Mouse (Mus musculus): ENCODE results near the gene Best1. TPM values are rescaled to one million over a fixed set of nuclear protein-coding genes. Genes with fewer than 3 reads are reported as not detected.

Gene Best1
- polyA plus RNA-seq, 1 experiment from 2014 or later: 1.1 TPM

GRCm38 (mm10) chr19:9952390-9952789, 49.0 kb downstream of the Best1 start:
- Histone ChIP-seq H3K27ac (no peak overlapping the region), H3K36me3 (no peaks in the 10 kb centered on the region), H3K4me1 (peaks cover 22% of the 10 kb centered on the region), H3K9me3 (no peaks in the 10 kb centered on the region), H3K27me3 (no peaks in the 10 kb centered on the region), H3K4me2 (no peak overlapping the region), H3K9ac (no peak overlapping the region), H3K4me3 (no peak overlapping the region)
- 59% methylated on average over 3 of the region's 3 CpGs for WGBS
- ATAC-seq (ENCODE audit: borderline replicate concordance, extremely low read depth, low FRiP score, low TSS enrichment): no peak

GRCm38 (mm10) chr19:9946986-9947385, 54.4 kb downstream of the Best1 start:
- ATAC-seq (ENCODE audit: borderline replicate concordance, extremely low read depth, low FRiP score, low TSS enrichment): no peak
- Histone ChIP-seq H3K4me2 (no peak overlapping the region), H3K27ac (no peak overlapping the region), H3K36me3 (no peaks in the 10 kb centered on the region), H3K9ac (no peak overlapping the region), H3K27me3 (no peaks in the 10 kb centered on the region), H3K4me3 (no peak overlapping the region), H3K4me1 (peaks cover 10% of the 10 kb centered on the region), H3K9me3 (no peaks in the 10 kb centered on the region)
- WGBS: 64% methylated on average over 3 of the region's 3 CpGs

- Histone ChIP-seq H3K4me1 (peaks cover 17% of the 10 kb centered on the region), H3K27ac (no peak overlapping the region), H3K9me3 (no peaks in the 10 kb centered on the region), H3K36me3 (no peaks in the 10 kb centered on the region), H3K4me3 (no peak overlapping the region), H3K9ac (no peak overlapping the region), H3K4me2 (no peak overlapping the region), H3K27me3 (no peaks in the 10 kb centered on the region)
- 90% methylated on average over 8 of the region's 8 CpGs for WGBS
- ATAC-seq (ENCODE audit: borderline replicate concordance, extremely low read depth, low FRiP score, low TSS enrichment): no peak
These were observed 55.5 kb downstream of the Best1 start for GRCm38 (mm10) chr19:9945800-9946564.

- H3K9ac ChIP-seq: no peak overlapping the region
- no peak overlapping the region for H3K4me3 ChIP-seq
- H3K9me3 ChIP-seq: no peaks in the 10 kb centered on the region
- no peak overlapping the region for H3K4me2 ChIP-seq
- WGBS: 35% methylated on average over 10 of the region's 10 CpGs
- H3K36me3 ChIP-seq: no peaks in the 10 kb centered on the region
- H3K27me3 ChIP-seq: no peaks in the 10 kb centered on the region
- H3K4me1 ChIP-seq: peaks cover 22% of the 10 kb centered on the region
- ATAC-seq (ENCODE audit: borderline replicate concordance, extremely low read depth, low FRiP score, low TSS enrichment): peak; percentile 41; the same call in 1 of the 2 replicates
- peak overlapping the region; percentile 42 for H3K27ac ChIP-seq
These were observed 58.6 kb downstream of the Best1 start for GRCm38 (mm10) chr19:9942539-9943533.

GRCm38 (mm10) chr19:9941809-9942208, 59.6 kb downstream of the Best1 start:
- H3K4me1 ChIP-seq: peaks cover 28% of the 10 kb centered on the region
- H3K4me2 ChIP-seq: no peak overlapping the region
- no peak overlapping the region for H3K9ac ChIP-seq
- H3K27me3 ChIP-seq: no peaks in the 10 kb centered on the region
- no peak for ATAC-seq (ENCODE audit: borderline replicate concordance, extremely low read depth, low FRiP score, low TSS enrichment)
- WGBS: 12% methylated on average over 1 of the region's 1 CpGs
- H3K4me3 ChIP-seq: no peak overlapping the region
- no peaks in the 10 kb centered on the region for H3K9me3 ChIP-seq
- no peak overlapping the region for H3K27ac ChIP-seq
- H3K36me3 ChIP-seq: no peaks in the 10 kb centered on the region

- Histone ChIP-seq H3K9ac (no peak overlapping the region), H3K36me3 (no peaks in the 10 kb centered on the region), H3K4me2 (no peak overlapping the region), H3K9me3 (no peaks in the 10 kb centered on the region), H3K27me3 (no peaks in the 10 kb centered on the region), H3K4me1 (peaks cover 28% of the 10 kb centered on the region), H3K27ac (no peak overlapping the region), H3K4me3 (no peak overlapping the region)
- ATAC-seq (ENCODE audit: borderline replicate concordance, extremely low read depth, low FRiP score, low TSS enrichment): no peak
- WGBS: 48% methylated on average over 4 of the region's 4 CpGs
These were observed 60.5 kb downstream of the Best1 start for GRCm38 (mm10) chr19:9940903-9941302.

GRCm38 (mm10) chr19:9939841-9940240, 61.6 kb downstream of the Best1 start:
- Histone ChIP-seq H3K36me3 (no peaks in the 10 kb centered on the region), H3K9me3 (no peaks in the 10 kb centered on the region), H3K4me2 (no peak overlapping the region), H3K27ac (no peak overlapping the region), H3K9ac (no peak overlapping the region), H3K27me3 (no peaks in the 10 kb centered on the region), H3K4me3 (no peak overlapping the region), H3K4me1 (peaks cover 28% of the 10 kb centered on the region)
- no peak for ATAC-seq (ENCODE audit: borderline replicate concordance, extremely low read depth, low FRiP score, low TSS enrichment)
- 55% methylated on average over 7 of the region's 7 CpGs for WGBS

- Histone ChIP-seq H3K27me3 (no peaks in the 10 kb centered on the region), H3K36me3 (no peaks in the 10 kb centered on the region), H3K4me2 (no peak overlapping the region), H3K27ac (no peak overlapping the region; the same call in 1 of the 2 replicates), H3K4me1 (peaks cover 28% of the 10 kb centered on the region), H3K4me3 (no peak overlapping the region), H3K9me3 (no peaks in the 10 kb centered on the region), H3K9ac (no peak overlapping the region)
- ATAC-seq (ENCODE audit: borderline replicate concordance, extremely low read depth, low FRiP score, low TSS enrichment): no peak
- WGBS: 61% methylated on average over 13 of the region's 13 CpGs
These were observed 62.6 kb downstream of the Best1 start for GRCm38 (mm10) chr19:9938824-9939303.

GRCm38 (mm10) chr19:9938156-9938823, 63.1 kb downstream of the Best1 start:
- WGBS: 53% methylated on average over 6 of the region's 6 CpGs
- H3K4me1 ChIP-seq: peaks cover 26% of the 10 kb centered on the region
- H3K9ac ChIP-seq: no peak overlapping the region
- H3K27me3 ChIP-seq: no peaks in the 10 kb centered on the region
- ATAC-seq (ENCODE audit: borderline replicate concordance, extremely low read depth, low FRiP score, low TSS enrichment): no peak
- H3K4me2 ChIP-seq: no peak overlapping the region
- H3K4me3 ChIP-seq: no peak overlapping the region
- peak overlapping the region; percentile 10; the same call in 1 of the 2 replicates for H3K27ac ChIP-seq
- no peaks in the 10 kb centered on the region for H3K9me3 ChIP-seq
- no peaks in the 10 kb centered on the region for H3K36me3 ChIP-seq

GRCm38 (mm10) chr19:9937428-9937827, 64.0 kb downstream of the Best1 start:
- no peak for ATAC-seq (ENCODE audit: borderline replicate concordance, extremely low read depth, low FRiP score, low TSS enrichment)
- Histone ChIP-seq H3K27me3 (no peaks in the 10 kb centered on the region), H3K36me3 (no peaks in the 10 kb centered on the region), H3K4me1 (peaks cover 18% of the 10 kb centered on the region), H3K4me3 (no peak overlapping the region), H3K27ac (no peak overlapping the region), H3K4me2 (no peak overlapping the region), H3K9me3 (no peaks in the 10 kb centered on the region), H3K9ac (no peak overlapping the region)
- WGBS: 43% methylated on average over 5 of the region's 5 CpGs

- no peak for ATAC-seq (ENCODE audit: borderline replicate concordance, extremely low read depth, low FRiP score, low TSS enrichment)
- Histone ChIP-seq H3K9me3 (no peaks in the 10 kb centered on the region), H3K4me2 (no peak overlapping the region), H3K27ac (no peak overlapping the region), H3K4me3 (no peak overlapping the region), H3K27me3 (no peaks in the 10 kb centered on the region), H3K36me3 (no peaks in the 10 kb centered on the region), H3K4me1 (peaks cover 14% of the 10 kb centered on the region), H3K9ac (no peak overlapping the region)
- WGBS: 64% methylated on average over 5 of the region's 5 CpGs
These were observed 64.9 kb downstream of the Best1 start for GRCm38 (mm10) chr19:9936579-9936978.

Data from lung, embryonic 15.5 days (tissue).